Mouse (Mus musculus): ENCODE measurements at regions not wholly inside any gene's neighbourhood (a gene's known extent, or its start where the extent isn't known, plus 50 kb on each side); places are given as distances from the start of the nearest gene placed in this dataset.

DNA sequence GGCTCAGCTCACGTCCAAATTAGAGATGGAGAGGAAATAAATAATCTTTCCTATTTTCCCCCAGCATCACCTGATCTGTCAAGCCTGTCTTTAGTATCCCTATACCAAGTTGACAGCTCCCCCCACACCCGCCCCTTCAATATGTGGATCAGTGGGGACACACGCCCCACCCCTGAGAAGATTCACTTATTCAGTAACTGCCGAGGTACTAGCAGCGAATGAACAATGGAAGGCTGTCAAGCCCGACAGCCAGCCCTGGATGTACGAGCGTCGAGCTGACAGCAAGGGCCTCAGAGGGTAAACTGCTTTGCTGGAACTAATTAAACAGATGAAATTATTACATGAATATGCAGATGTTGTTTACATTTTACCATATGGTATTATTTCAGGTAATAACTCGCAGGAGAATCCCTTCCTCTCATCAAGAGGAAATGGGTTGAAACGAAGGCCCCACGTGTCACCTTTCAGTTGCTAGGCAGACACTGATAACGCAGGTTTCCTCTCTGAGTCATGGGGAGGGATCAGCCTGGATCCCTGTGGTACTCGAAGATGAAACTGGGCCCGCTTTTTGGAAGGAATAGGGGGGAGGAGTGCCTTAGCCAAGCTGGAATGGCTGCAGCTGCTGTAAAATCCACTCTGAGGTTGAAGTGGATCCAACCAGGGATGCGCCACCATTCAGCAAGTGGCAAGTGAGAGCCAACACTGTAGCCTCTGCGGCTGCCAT, 319.7 kb downstream of the Nr2f2 start:
- Histone ChIP-seq H3K36me3 (ENCODE audit: control insufficient read depth, insufficient read depth, low read length) (no peaks in the 10 kb centered on the region), H3K9ac (ENCODE audit: low read depth, low read length) (no peak overlapping the region), H3K27me3 (ENCODE audit: control insufficient read depth, insufficient read depth, low read length) (no peaks in the 10 kb centered on the region), H3K27ac (ENCODE audit: low read depth, low read length) (no peak overlapping the region), H3K9me3 (ENCODE audit: control insufficient read depth, low read length) (no peaks in the 10 kb centered on the region), H3K4me3 (ENCODE audit: low read depth, low read length) (no peak overlapping the region), H3K4me1 (replicated peaks; ENCODE audit: control insufficient read depth, insufficient read depth, low read length) (no peaks in the 10 kb centered on the region), H3K4me2 (replicated peaks; ENCODE audit: low read depth, low read length) (no peak overlapping the region)
- ATAC-seq (ENCODE audit: low FRiP score) (peak; percentile 63; the same call in 1 of the 2 replicates), DNase-seq (ENCODE audit: low spot score) (peak; percentile 10)
- 45% methylated on average over 17 of the region's 17 CpGs for WGBS

DNA sequence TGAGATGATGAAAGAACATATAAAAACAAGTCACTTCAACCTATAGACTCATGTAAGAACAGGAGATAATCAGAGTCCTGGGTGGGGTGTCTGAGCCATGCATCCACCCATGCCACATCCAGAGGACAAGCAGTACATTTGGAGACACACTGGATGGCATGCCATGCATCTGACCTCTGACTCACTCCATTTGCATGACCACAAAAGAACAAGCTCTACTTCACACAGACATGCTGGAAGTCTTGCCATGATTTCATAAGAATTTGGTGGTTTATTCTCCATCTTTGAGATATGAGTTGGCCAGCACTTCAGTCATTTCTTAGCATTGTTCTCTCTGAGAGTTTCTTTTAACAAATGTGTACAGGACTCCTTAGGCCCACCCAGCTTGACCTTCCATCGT, 329.5 kb downstream of the Nr2f2 start:
- Histone ChIP-seq H3K27me3 (ENCODE audit: control insufficient read depth, insufficient read depth, low read length) (no peaks in the 10 kb centered on the region), H3K4me2 (replicated peaks; ENCODE audit: low read depth, low read length) (no peak overlapping the region), H3K4me3 (ENCODE audit: low read depth, low read length) (no peak overlapping the region), H3K9ac (ENCODE audit: low read depth, low read length) (no peak overlapping the region), H3K4me1 (replicated peaks; ENCODE audit: control insufficient read depth, insufficient read depth, low read length) (no peaks in the 10 kb centered on the region), H3K27ac (ENCODE audit: low read depth, low read length) (no peak overlapping the region), H3K9me3 (ENCODE audit: control insufficient read depth, low read length) (no peaks in the 10 kb centered on the region), H3K36me3 (ENCODE audit: control insufficient read depth, insufficient read depth, low read length) (no peaks in the 10 kb centered on the region)
- no peak for ATAC-seq (ENCODE audit: low FRiP score)
- no peak for DNase-seq (ENCODE audit: low spot score)
- whole genome bisulfite sequencing = 91% methylated on average over 1 of the region's 1 CpGs

DNA sequence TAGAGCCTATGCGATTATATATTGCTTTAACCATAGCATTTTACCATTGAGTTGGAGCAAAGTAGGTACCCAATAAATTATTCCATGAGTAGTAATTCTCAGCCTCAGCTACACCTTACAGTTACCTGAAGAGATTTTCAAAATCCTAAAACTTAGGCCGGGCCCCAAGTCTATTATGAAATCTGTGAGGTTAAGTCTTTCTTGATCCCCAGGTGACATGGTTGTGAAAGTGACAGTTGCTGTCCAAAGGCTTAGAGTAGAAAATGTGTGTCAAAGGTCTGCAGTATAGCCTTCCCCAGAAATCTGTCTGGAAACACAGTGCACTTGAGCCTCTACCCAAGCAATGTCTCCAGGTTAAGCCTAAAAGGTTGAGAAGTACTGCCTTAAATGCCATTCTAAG, 333.7 kb downstream of the Nr2f2 start:
- Histone ChIP-seq H3K4me2 (replicated peaks; ENCODE audit: low read depth, low read length) (no peak overlapping the region), H3K9me3 (ENCODE audit: control insufficient read depth, low read length) (no peaks in the 10 kb centered on the region), H3K9ac (ENCODE audit: low read depth, low read length) (no peak overlapping the region), H3K4me3 (ENCODE audit: low read depth, low read length) (no peak overlapping the region), H3K4me1 (replicated peaks; ENCODE audit: control insufficient read depth, insufficient read depth, low read length) (no peaks in the 10 kb centered on the region), H3K27me3 (ENCODE audit: control insufficient read depth, insufficient read depth, low read length) (no peaks in the 10 kb centered on the region), H3K27ac (ENCODE audit: low read depth, low read length) (no peak overlapping the region), H3K36me3 (ENCODE audit: control insufficient read depth, insufficient read depth, low read length) (no peaks in the 10 kb centered on the region)
- DNase-seq (ENCODE audit: low spot score) (no peak), ATAC-seq (ENCODE audit: low FRiP score) (no peak)
- 93% methylated on average over 2 of the region's 2 CpGs for WGBS

DNA sequence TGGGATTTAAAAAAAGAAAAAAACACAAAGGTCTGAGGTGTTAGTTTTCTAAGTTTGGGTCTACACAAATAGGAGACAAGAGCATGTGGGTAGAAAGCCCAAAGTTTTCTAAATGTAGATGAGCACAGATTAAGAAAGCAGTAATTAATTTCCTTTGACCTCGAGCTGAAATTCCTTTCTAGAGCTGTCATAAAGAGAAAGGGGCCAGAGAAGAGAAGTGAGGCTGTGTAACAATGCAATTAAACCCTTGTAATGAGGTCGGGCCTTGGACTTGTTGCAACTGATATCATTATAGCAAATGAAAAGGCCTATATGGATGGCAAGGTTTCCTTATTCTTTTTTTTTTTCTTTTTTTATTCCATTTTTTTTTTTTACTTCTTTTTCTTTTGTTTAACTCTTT, 337.2 kb downstream of the Nr2f2 start:
- Histone ChIP-seq H3K4me2 (replicated peaks; ENCODE audit: low read depth, low read length) (no peak overlapping the region), H3K4me1 (replicated peaks; ENCODE audit: control insufficient read depth, insufficient read depth, low read length) (no peaks in the 10 kb centered on the region), H3K9me3 (ENCODE audit: control insufficient read depth, low read length) (no peaks in the 10 kb centered on the region), H3K27me3 (ENCODE audit: control insufficient read depth, insufficient read depth, low read length) (no peaks in the 10 kb centered on the region), H3K36me3 (ENCODE audit: control insufficient read depth, insufficient read depth, low read length) (no peaks in the 10 kb centered on the region), H3K27ac (ENCODE audit: low read depth, low read length) (no peak overlapping the region), H3K9ac (ENCODE audit: low read depth, low read length) (no peak overlapping the region), H3K4me3 (ENCODE audit: low read depth, low read length) (no peak overlapping the region)
- 76% methylated on average over 2 of the region's 2 CpGs for WGBS
- ATAC-seq (ENCODE audit: low FRiP score) = no peak
- no peak for DNase-seq (ENCODE audit: low spot score)

DNA sequence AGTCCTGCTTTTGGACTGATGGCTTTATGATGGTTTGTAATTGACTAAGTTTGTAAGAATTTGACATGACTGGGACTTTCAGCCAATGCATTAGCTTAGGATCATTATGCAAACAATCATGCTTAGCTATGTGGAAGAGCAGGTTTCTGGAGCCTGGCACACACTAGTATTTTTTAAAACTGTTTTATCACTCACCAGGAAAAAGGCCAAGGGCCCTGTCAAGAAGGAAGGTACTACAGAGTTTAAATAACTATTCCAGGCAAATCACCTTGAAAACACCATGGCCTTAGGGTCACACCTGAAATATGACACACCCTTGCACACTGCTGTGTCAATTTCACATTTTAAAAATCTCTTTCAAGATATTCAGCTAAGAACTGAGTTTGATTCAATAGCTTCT, 341.0 kb downstream of the Nr2f2 start:
- Histone ChIP-seq H3K9me3 (ENCODE audit: control insufficient read depth, low read length) (no peaks in the 10 kb centered on the region), H3K4me3 (ENCODE audit: low read depth, low read length) (no peak overlapping the region), H3K4me1 (replicated peaks; ENCODE audit: control insufficient read depth, insufficient read depth, low read length) (no peaks in the 10 kb centered on the region), H3K4me2 (replicated peaks; ENCODE audit: low read depth, low read length) (no peak overlapping the region), H3K27me3 (ENCODE audit: control insufficient read depth, insufficient read depth, low read length) (no peaks in the 10 kb centered on the region), H3K9ac (ENCODE audit: low read depth, low read length) (no peak overlapping the region), H3K36me3 (ENCODE audit: control insufficient read depth, insufficient read depth, low read length) (no peaks in the 10 kb centered on the region), H3K27ac (ENCODE audit: low read depth, low read length) (no peak overlapping the region)
- no peak for DNase-seq (ENCODE audit: low spot score)
- no peak for ATAC-seq (ENCODE audit: low FRiP score)

DNA sequence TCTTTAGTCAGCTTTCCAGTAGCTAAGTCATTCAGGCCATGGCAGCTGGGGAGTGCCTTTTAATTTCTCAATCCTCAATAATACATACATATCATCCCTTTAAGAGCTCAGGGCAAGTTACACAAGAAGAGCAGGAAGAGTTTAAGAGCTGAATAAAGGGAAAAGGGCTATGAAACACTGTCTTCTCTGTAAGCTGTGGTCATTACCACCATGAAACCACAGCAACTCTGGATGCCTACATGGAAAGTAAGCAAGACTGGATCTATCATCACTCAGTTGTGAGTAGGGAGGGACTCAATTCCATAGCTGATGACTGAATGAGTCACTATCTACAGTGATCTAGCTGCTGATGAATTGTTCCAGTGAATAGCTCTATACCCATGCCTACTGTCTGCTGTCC, 349.9 kb downstream of the Nr2f2 start:
- Histone ChIP-seq H3K27ac (ENCODE audit: low read depth, low read length) (no peak overlapping the region), H3K4me3 (ENCODE audit: low read depth, low read length) (no peak overlapping the region), H3K36me3 (ENCODE audit: control insufficient read depth, insufficient read depth, low read length) (no peaks in the 10 kb centered on the region), H3K9me3 (ENCODE audit: control insufficient read depth, low read length) (no peaks in the 10 kb centered on the region), H3K27me3 (ENCODE audit: control insufficient read depth, insufficient read depth, low read length) (no peaks in the 10 kb centered on the region), H3K4me1 (replicated peaks; ENCODE audit: control insufficient read depth, insufficient read depth, low read length) (no peaks in the 10 kb centered on the region), H3K9ac (ENCODE audit: low read depth, low read length) (no peak overlapping the region), H3K4me2 (replicated peaks; ENCODE audit: low read depth, low read length) (no peak overlapping the region)
- ATAC-seq (ENCODE audit: low FRiP score) = no peak
- no peak for DNase-seq (ENCODE audit: low spot score)

DNA sequence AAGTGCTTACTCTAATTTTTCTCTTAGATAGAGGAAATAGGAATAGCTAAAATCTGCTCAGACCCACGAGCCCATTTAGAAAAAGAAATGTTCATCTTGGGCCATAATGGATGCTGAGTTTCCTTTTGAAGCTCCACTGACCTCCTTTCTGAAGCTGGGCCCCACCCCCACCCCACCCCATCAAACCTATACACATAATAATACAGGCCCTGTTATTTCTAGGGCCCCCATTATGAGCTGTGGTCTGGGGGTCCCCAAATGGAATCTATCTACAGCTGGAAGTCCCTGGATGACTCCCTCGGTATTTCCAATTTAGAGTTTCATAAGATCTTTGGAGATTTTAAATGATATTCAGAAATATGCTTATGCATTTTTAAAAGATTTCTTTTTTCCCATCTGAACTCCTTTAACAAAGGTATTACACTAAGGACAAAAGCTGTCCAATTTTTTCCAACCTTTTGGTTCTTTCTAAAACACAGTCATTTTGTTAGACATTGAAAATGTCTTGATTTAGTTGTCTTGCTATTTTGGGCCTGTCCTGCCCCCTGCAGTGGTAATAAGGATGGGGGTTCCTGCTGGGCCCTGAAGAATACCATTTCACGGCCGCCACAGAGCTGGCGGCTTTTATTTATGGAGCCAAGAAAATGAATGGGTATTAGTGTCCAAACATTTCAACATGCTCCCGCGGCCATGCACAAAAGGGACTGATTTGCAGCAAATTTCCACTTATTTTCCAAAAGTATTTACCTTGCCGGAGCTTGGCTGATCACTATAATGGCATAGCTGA, 363.1 kb downstream of the Nr2f2 start:
- Histone ChIP-seq H3K9me3 (ENCODE audit: control insufficient read depth, low read length) (no peaks in the 10 kb centered on the region), H3K9ac (ENCODE audit: low read depth, low read length) (no peak overlapping the region), H3K27ac (ENCODE audit: low read depth, low read length) (no peak overlapping the region), H3K36me3 (ENCODE audit: control insufficient read depth, insufficient read depth, low read length) (no peaks in the 10 kb centered on the region), H3K4me2 (replicated peaks; ENCODE audit: low read depth, low read length) (no peak overlapping the region), H3K4me1 (replicated peaks; ENCODE audit: control insufficient read depth, insufficient read depth, low read length) (no peaks in the 10 kb centered on the region), H3K27me3 (ENCODE audit: control insufficient read depth, insufficient read depth, low read length) (peaks cover 9% of the 10 kb centered on the region; the same call in 1 of the 2 replicates), H3K4me3 (ENCODE audit: low read depth, low read length) (no peak overlapping the region)
- DNase-seq (ENCODE audit: low spot score) = peak; percentile 32
- 31% methylated on average over 8 of the region's 8 CpGs for WGBS
- ATAC-seq (ENCODE audit: low FRiP score) = 0 out of 2 replicates have a peak, but pooled peaks have one; percentile 54

DNA sequence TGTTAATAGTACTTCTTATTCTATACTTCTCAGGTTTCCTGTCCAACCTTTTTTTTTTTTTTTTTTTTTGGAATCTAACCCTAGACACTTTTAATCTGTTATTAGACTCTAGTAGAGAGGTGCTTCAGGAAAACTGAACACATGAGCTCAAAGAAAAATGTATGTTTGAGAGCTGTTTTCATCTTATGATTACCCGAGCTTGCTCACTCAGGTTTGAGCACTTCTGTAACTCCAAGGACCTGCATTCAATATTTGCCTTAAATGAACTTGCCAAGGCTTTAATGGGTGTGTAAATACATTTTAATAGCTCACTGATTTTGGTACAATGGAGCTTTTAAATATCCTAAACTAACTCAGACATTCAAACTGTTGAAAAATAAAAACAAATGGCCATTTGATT, 367.8 kb downstream of the Nr2f2 start:
- no peak overlapping the region for H3K4me3 ChIP-seq (ENCODE audit: low read depth, low read length)
- H3K9me3 ChIP-seq (ENCODE audit: control insufficient read depth, low read length) = no peaks in the 10 kb centered on the region
- no peaks in the 10 kb centered on the region for H3K36me3 ChIP-seq (ENCODE audit: control insufficient read depth, insufficient read depth, low read length)
- H3K27ac ChIP-seq (ENCODE audit: low read depth, low read length) = no peak overlapping the region
- no peaks in the 10 kb centered on the region for H3K4me1 ChIP-seq (replicated peaks; ENCODE audit: control insufficient read depth, insufficient read depth, low read length)
- H3K4me2 ChIP-seq (replicated peaks; ENCODE audit: low read depth, low read length) = no peak overlapping the region
- DNase-seq (ENCODE audit: low spot score) (no peak), ATAC-seq (ENCODE audit: low FRiP score) (no peak)
- H3K9ac ChIP-seq (ENCODE audit: low read depth, low read length) = no peak overlapping the region
- H3K27me3 ChIP-seq (ENCODE audit: control insufficient read depth, insufficient read depth, low read length) = peaks cover 15% of the 10 kb centered on the region
- WGBS = 82% methylated on average over 1 of the region's 1 CpGs

Data from hindbrain, embryonic 11.5 days (tissue).